Mouse (Mus musculus): Measurements from ENCODE around the gene Kcnip1.

The Kcnip1 gene

GRCm38 (mm10) chr11:33986525-33986924 lies 6.4 kb downstream of the Kcnip1 start:
- DNase-seq (ENCODE audit: low spot score in 2 of 2): no peak

- no peak for DNase-seq (ENCODE audit: low spot score in 2 of 2)
Observed at GRCm38 (mm10) chr11:33980146-33980545, 12.8 kb downstream of the Kcnip1 start.

GRCm38 (mm10) chr11:33975121-33975520 lies 17.8 kb downstream of the Kcnip1 start:
- DNase-seq (ENCODE audit: low spot score in 2 of 2): no peak

- no peak for DNase-seq (ENCODE audit: low spot score in 2 of 2)
Observed at GRCm38 (mm10) chr11:33974341-33975040, 18.5 kb downstream of the Kcnip1 start.

GRCm38 (mm10) chr11:33972114-33972513 lies 20.8 kb downstream of the Kcnip1 start:
- no peak for DNase-seq (ENCODE audit: low spot score in 2 of 2)

GRCm38 (mm10) chr11:33969199-33969598 lies 23.8 kb downstream of the Kcnip1 start:
- no peak for DNase-seq (ENCODE audit: low spot score in 2 of 2)

- no peak for DNase-seq (ENCODE audit: low spot score in 2 of 2)
Observed at GRCm38 (mm10) chr11:33967708-33968107, 25.2 kb downstream of the Kcnip1 start.

GRCm38 (mm10) chr11:33965380-33965779 lies 27.6 kb downstream of the Kcnip1 start:
- DNase-seq (ENCODE audit: low spot score in 2 of 2): no peak

GRCm38 (mm10) chr11:33962688-33963407 lies 30.1 kb downstream of the Kcnip1 start, which contains the start of gene Kcnmb1:
Gene Kcnmb1 (plus strand): TSS chr11:33963013.
- DNase-seq (ENCODE audit: low spot score in 2 of 2): no peak

- DNase-seq (ENCODE audit: low spot score in 2 of 2): no peak
Observed at GRCm38 (mm10) chr11:33962178-33962577, 30.8 kb downstream of the Kcnip1 start.

- peak in 1 of 2 experiments; percentile 69 for DNase-seq (ENCODE audit: low spot score in 2 of 2)
Observed at GRCm38 (mm10) chr11:33958713-33959112, 34.2 kb downstream of the Kcnip1 start.

- DNase-seq (ENCODE audit: low spot score in 2 of 2): no peak
Observed at GRCm38 (mm10) chr11:33957595-33957994, 35.4 kb downstream of the Kcnip1 start.

GRCm38 (mm10) chr11:33956623-33957022 lies 36.3 kb downstream of the Kcnip1 start:
- no peak for DNase-seq (ENCODE audit: low spot score in 2 of 2)

GRCm38 (mm10) chr11:33955982-33956381 lies 37.0 kb downstream of the Kcnip1 start:
- no peak for DNase-seq (ENCODE audit: low spot score in 2 of 2)

GRCm38 (mm10) chr11:33951684-33952625 lies 41.0 kb downstream of the Kcnip1 start:
- DNase-seq (ENCODE audit: low spot score in 2 of 2): no peak

GRCm38 (mm10) chr11:33951155-33951554 lies 41.8 kb downstream of the Kcnip1 start:
- DNase-seq (ENCODE audit: low spot score in 2 of 2): no peak

GRCm38 (mm10) chr11:33946501-33946900 lies 46.5 kb downstream of the Kcnip1 start:
- DNase-seq (ENCODE audit: low spot score in 2 of 2): no peak

GRCm38 (mm10) chr11:33944786-33945328 lies 48.1 kb downstream of the Kcnip1 start:
- no peak for DNase-seq (ENCODE audit: low spot score in 2 of 2)

- DNase-seq (ENCODE audit: low spot score in 2 of 2): no peak
Observed at GRCm38 (mm10) chr11:33944067-33944785, 48.7 kb downstream of the Kcnip1 start.

GRCm38 (mm10) chr11:33943565-33943964 lies 49.4 kb downstream of the Kcnip1 start:
- DNase-seq (ENCODE audit: low spot score in 2 of 2): no peak

Measured in urinary bladder, postnatal 4 days (tissue).